Mouse (Mus musculus) layer of hippocampus, adult 2 months (tissue): ENCODE measurements at regions not wholly inside any gene's neighbourhood (a gene's known extent, or its start where the extent isn't known, plus 50 kb on each side); places are given as distances from the start of the nearest gene placed in this dataset.
A peak's percentile ranks its signal among the peaks of the same experiment; 100 is the strongest.
"Not testable (repeated sequence)": the region's sequence is repeated elsewhere in the genome, so short reads cannot be mapped to it uniquely, and the experiment has no call there.

ENCODE experiments used
- DNase-seq, 2 experiments: peaks; one replicate each; pipeline ENCODE4 v3.0.0; 2022; ENCODE audit warnings: low spot score in 2 of 2
- H3K27ac ChIP-seq: fragments of 200-600 bp; 2 replicates; pipeline ENCODE4 v1.8.1; 2022
- H3K4me3 ChIP-seq: fragments of 200-600 bp; 2 replicates; pipeline ENCODE4 v1.8.1; 2022; ENCODE audit warnings: mild to moderate bottlenecking
- CTCF ChIP-seq: fragments of 200-600 bp; conservative IDR thresholded peaks from 2 replicates; pipeline ENCODE4 v1.8.1; 2022; ENCODE audit warnings: antibody characterized with exemption, mild to moderate bottlenecking, moderate library complexity

- H3K27ac ChIP-seq: no peak overlapping the region
- H3K4me3 ChIP-seq: no peak overlapping the region
- DNase-seq: no peak
- TF ChIP-seq CTCF: no peak
These were observed 98.9 kb upstream of the Plcl2 start for GRCm38 (mm10) chr17:50410296-50410695.

GRCm38 (mm10) chr17:50412446-50412845 lies 96.8 kb upstream of the Plcl2 start:
- DNase-seq: no peak
- TF ChIP-seq CTCF: no peak

GRCm38 (mm10) chr17:50413916-50414315 lies 95.3 kb upstream of the Plcl2 start:
- H3K27ac ChIP-seq: no peak overlapping the region
- no peak for DNase-seq
- H3K4me3 ChIP-seq: no peak overlapping the region
- no peak for TF ChIP-seq CTCF

More at GRCm38 (mm10) chr17:50412446-50412845, 96.8 kb upstream of the Plcl2 start:
- no peak overlapping the region for H3K4me3 ChIP-seq
- H3K27ac ChIP-seq: no peak overlapping the region

GRCm38 (mm10) chr17:50415331-50416005 lies 93.7 kb upstream of the Plcl2 start:
- no peak for DNase-seq
- no peak for TF ChIP-seq CTCF
- Histone ChIP-seq H3K27ac (no peak overlapping the region), H3K4me3 (no peak overlapping the region)

GRCm38 (mm10) chr17:50416119-50416518 lies 93.1 kb upstream of the Plcl2 start:
- H3K27ac ChIP-seq: no peak overlapping the region
- no peak for DNase-seq
- TF ChIP-seq CTCF: no peak
- no peak overlapping the region for H3K4me3 ChIP-seq

GRCm38 (mm10) chr17:50416538-50417113 lies 92.6 kb upstream of the Plcl2 start:
- H3K4me3 ChIP-seq: no peak overlapping the region
- no peak for DNase-seq
- no peak overlapping the region for H3K27ac ChIP-seq
- no peak for TF ChIP-seq CTCF

GRCm38 (mm10) chr17:50418863-50419383 lies 90.3 kb upstream of the Plcl2 start:
- Histone ChIP-seq H3K4me3 (no peak overlapping the region), H3K27ac (no peak overlapping the region)
- peak; percentile 66 for TF ChIP-seq CTCF
- DNase-seq: peak in 1 of 2 experiments; percentile 35

GRCm38 (mm10) chr17:50419551-50419950 lies 89.7 kb upstream of the Plcl2 start:
- not testable (repeated sequence) for H3K4me3 ChIP-seq, H3K27ac ChIP-seq, DNase-seq

GRCm38 (mm10) chr17:50419966-50420365 lies 89.2 kb upstream of the Plcl2 start:
- no peak overlapping the region for H3K27ac ChIP-seq
- H3K4me3 ChIP-seq: no peak overlapping the region
- no peak for DNase-seq
- TF ChIP-seq CTCF: no peak

- no peak for DNase-seq
- Histone ChIP-seq H3K4me3 (no peak overlapping the region), H3K27ac (no peak overlapping the region)
- TF ChIP-seq CTCF: no peak
These were observed 88.5 kb upstream of the Plcl2 start for GRCm38 (mm10) chr17:50420690-50421089.

- H3K4me3 ChIP-seq: no peak overlapping the region
- DNase-seq: no peak
- TF ChIP-seq CTCF: no peak
- no peak overlapping the region for H3K27ac ChIP-seq
These were observed 87.7 kb upstream of the Plcl2 start for GRCm38 (mm10) chr17:50421476-50421875.

GRCm38 (mm10) chr17:50425110-50425509 lies 84.1 kb upstream of the Plcl2 start:
- no peak for DNase-seq
- Histone ChIP-seq H3K27ac (no peak overlapping the region), H3K4me3 (no peak overlapping the region)
- no peak for TF ChIP-seq CTCF

GRCm38 (mm10) chr17:50425531-50425930 lies 83.7 kb upstream of the Plcl2 start:
- H3K27ac ChIP-seq: no peak overlapping the region
- no peak overlapping the region for H3K4me3 ChIP-seq
- DNase-seq: no peak
- no peak for TF ChIP-seq CTCF

- DNase-seq: no peak
- H3K27ac ChIP-seq: no peak overlapping the region
- no peak overlapping the region for H3K4me3 ChIP-seq
- TF ChIP-seq CTCF: no peak
These were observed 83.1 kb upstream of the Plcl2 start for GRCm38 (mm10) chr17:50426146-50426545.
